ENCODE assay signal across 21 mouse cellular contexts in genomic region chr2:148896219-148896618, GRCm38 (mm10). TPM values are rescaled to one million over a fixed set of nuclear protein-coding genes. Genes with fewer than 3 reads are reported as not detected.
"Had no signal": no experiment of that assay in that cellular context is flagged by ENCODE, and none has a peak within 500 bp of the region (broad histone marks: within the 10 kb centered on the region; RNA-seq: fewer than 3 reads in every experiment).

No protein-coding gene starts in this region.

- H3K27me3 ChIP-seq: liver, embryonic 13.5 days; lung, embryonic 15.5 days; midbrain, embryonic 15.5 days; stomach, embryonic 15.5 days had no signal

- H3K4me1 ChIP-seq: liver, embryonic 13.5 days; lung, embryonic 15.5 days; midbrain, embryonic 15.5 days; stomach, embryonic 15.5 days had no signal

- H3K9me3 ChIP-seq: liver, embryonic 13.5 days; lung, embryonic 15.5 days; megakaryocyte, embryonic 14.5 days; midbrain, embryonic 15.5 days; stomach, embryonic 15.5 days had no signal

- DNase-seq: kidney, postnatal 10 days; kidney, postnatal 4 days; liver; liver, embryonic 13.5 days; liver, postnatal 0 days; lung, postnatal 14 days; right cerebral cortex, postnatal 14 days; thymus, postnatal 36 days had no signal

- ATAC-seq: liver, postnatal 0 days; midbrain, embryonic 15.5 days had no signal

- H3K4me3 ChIP-seq: layer of hippocampus, adult 2 months; left cerebral cortex, adult 2 months; liver, embryonic 13.5 days; lung, embryonic 15.5 days; megakaryocyte, embryonic 14.5 days; midbrain, embryonic 15.5 days; stomach, embryonic 15.5 days had no signal

- H3K9ac ChIP-seq: liver, embryonic 13.5 days; liver, postnatal 0 days; lung, embryonic 15.5 days; midbrain, embryonic 15.5 days; stomach, embryonic 15.5 days had no signal

- H3K4me2 ChIP-seq: liver, embryonic 13.5 days; lung, embryonic 15.5 days; midbrain, embryonic 11.5 days; midbrain, embryonic 15.5 days; stomach, embryonic 15.5 days had no signal

- H3K27ac ChIP-seq: layer of hippocampus, adult 2 months; left cerebral cortex, adult 2 months; liver, embryonic 13.5 days; lung, embryonic 15.5 days; macrophage; midbrain, embryonic 15.5 days; stomach, embryonic 15.5 days had no signal

- H3K36me3 ChIP-seq: liver, embryonic 13.5 days; lung, embryonic 15.5 days; midbrain, embryonic 15.5 days; stomach, embryonic 15.5 days had no signal

RNA-seq across cellular contexts. Expression of gene 9230104L09Rik, which starts 31.4 kb away (rescaled TPM):
- total RNA-seq: layer of hippocampus, adult 2 months; layer of hippocampus, postnatal 10 days; left cerebral cortex, adult 2 months; left cerebral cortex, postnatal 14 days had no signal
- polyA plus RNA-seq: kidney, embryonic 14.5 days; liver, embryonic 13.5 days; liver, postnatal 0 days; lung, embryonic 15.5 days; macrophage; midbrain, embryonic 11.5 days; midbrain, embryonic 15.5 days; neural tube, embryonic 14.5 days; spleen, adult 2 months; stomach, embryonic 15.5 days had no signal
